ENCODE assay signal across 9 mouse cellular contexts in the genomic region with DNA sequence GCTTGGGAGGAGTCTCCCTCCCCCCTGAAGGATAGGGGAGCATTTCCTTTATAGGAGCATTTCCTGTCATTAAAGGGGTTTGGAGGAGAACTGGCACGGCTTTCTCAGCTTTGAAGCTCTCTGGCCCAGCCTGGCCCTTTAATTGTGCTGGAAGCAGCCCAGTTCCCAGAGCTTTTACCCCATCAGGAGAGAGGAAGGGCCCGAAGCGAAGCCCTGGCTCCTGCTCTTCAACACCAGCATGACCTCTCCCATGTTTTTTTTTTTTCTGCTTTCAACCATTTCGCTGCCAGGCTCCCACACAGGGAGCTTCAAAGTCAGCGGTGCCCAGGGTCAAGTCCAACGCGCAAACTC. TPM values are rescaled to one million over a fixed set of nuclear protein-coding genes. Genes with fewer than 3 reads are reported as not detected.
DNase-seq lines count a peak whose midpoint lies in the region; ATAC-seq and TF ChIP-seq lines count a peak whose summit lies in the region.
"Had no signal": no experiment of that assay in that cellular context is flagged by ENCODE, and none has a peak within 500 bp of the region (broad histone marks: within the 10 kb centered on the region; RNA-seq: fewer than 3 reads in every experiment).

No protein-coding gene starts in this region.

- H3K4me2 ChIP-seq in heart, embryonic 14.5 days (ENCODE audit: low read length), result no peak overlapping the region
- H3K4me2 ChIP-seq in heart, embryonic 11.5 days, result no peak overlapping the region
- peak overlapping the region; percentile 35; the same call in 1 of the 2 replicates for H3K4me2 ChIP-seq in intestine, embryonic 15.5 days (replicated peaks)
- H3K4me2 ChIP-seq in lung, embryonic 14.5 days, result peak overlapping the region; percentile 47
- H3K4me2 ChIP-seq: embryonic facial prominence, embryonic 12.5 days had no signal

- no peak for ATAC-seq in heart, embryonic 14.5 days (ENCODE audit: insufficient number of reproducible peaks, insufficient read depth, low FRiP score, low read depth)
- ATAC-seq in heart, embryonic 11.5 days (replicated peaks; ENCODE audit: insufficient number of reproducible peaks, low FRiP score, low TSS enrichment), result no peak
- no peak for ATAC-seq in intestine, embryonic 15.5 days
- ATAC-seq in lung, embryonic 14.5 days (ENCODE audit: insufficient read depth), result peak; percentile 41

- peak overlapping the region; percentile 11; the same call in 1 of the 2 replicates for H3K9ac ChIP-seq in heart, embryonic 14.5 days (ENCODE audit: low read length)
- H3K9ac ChIP-seq in heart, embryonic 11.5 days (ENCODE audit: low read depth, low read length), result no peak overlapping the region
- H3K9ac ChIP-seq in intestine, embryonic 15.5 days, result no peak overlapping the region
- no peak overlapping the region for H3K9ac ChIP-seq in lung, embryonic 14.5 days
- H3K9ac ChIP-seq: embryonic facial prominence, embryonic 12.5 days had no signal

- H3K27me3 ChIP-seq in heart, embryonic 14.5 days (ENCODE audit: control insufficient read depth, insufficient read depth, low read length), result peaks cover 19% of the 10 kb centered on the region
- peaks cover 10% of the 10 kb centered on the region for H3K27me3 ChIP-seq in heart, embryonic 11.5 days (ENCODE audit: control insufficient read depth, insufficient read depth, low read length)
- peaks cover 8% of the 10 kb centered on the region; the same call in 1 of the 2 replicates for H3K27me3 ChIP-seq in intestine, embryonic 15.5 days (replicated peaks)
- H3K27me3 ChIP-seq in lung, embryonic 14.5 days (ENCODE audit: insufficient read depth, low read length), result peaks cover 4% of the 10 kb centered on the region

- no peak for TF ChIP-seq POLR2A in brain, embryonic 14.5 days (IDR thresholded peaks at IDR 0.05; ENCODE audit: borderline replicate concordance, extremely low read depth, insufficient read depth, insufficient read length, poor library complexity, severe bottlenecking)

- H3K4me3 ChIP-seq in heart, embryonic 14.5 days (ENCODE audit: control insufficient read depth in 1 of 2, insufficient read depth in 1 of 2, low read depth in 1 of 2, low read length in 2 of 2), result no peak overlapping the region
- H3K4me3 ChIP-seq in heart, embryonic 11.5 days (ENCODE audit: low read depth, low read length), result no peak overlapping the region
- no peak overlapping the region for H3K4me3 ChIP-seq in intestine, embryonic 15.5 days (replicated peaks)
- 0 out of 2 replicates have a peak overlapping the region, but pooled peaks have one; percentile 9 for H3K4me3 ChIP-seq in lung, embryonic 14.5 days (ENCODE audit: low read depth, low read length)
- H3K4me3 ChIP-seq: embryonic facial prominence, embryonic 12.5 days had no signal

- H3K9me3 ChIP-seq in heart, embryonic 14.5 days (ENCODE audit: control insufficient read depth, low read length), result no peaks in the 10 kb centered on the region
- no peaks in the 10 kb centered on the region for H3K9me3 ChIP-seq in heart, embryonic 11.5 days (replicated peaks; ENCODE audit: control insufficient read depth, low read length)
- H3K9me3 ChIP-seq in intestine, embryonic 15.5 days, result no peaks in the 10 kb centered on the region
- H3K9me3 ChIP-seq in lung, embryonic 14.5 days (ENCODE audit: low read depth, low read length), result no peaks in the 10 kb centered on the region
- H3K9me3 ChIP-seq: embryonic facial prominence, embryonic 12.5 days had no signal

- 52% methylated on average over 7 of the region's 7 CpGs for WGBS in heart, embryonic 14.5 days
- 53% methylated on average over 7 of the region's 7 CpGs for WGBS in heart, embryonic 11.5 days (ENCODE audit: insufficient replicate concordance)
- WGBS in intestine, embryonic 15.5 days, result 40% methylated on average over 7 of the region's 7 CpGs
- 23% methylated on average over 7 of the region's 7 CpGs for WGBS in lung, embryonic 14.5 days

- DNase-seq in brain, embryonic 14.5 days (ENCODE audit: low read depth), result peak; percentile 72
- DNase-seq in lung, embryonic 14.5 days, result peak; percentile 80
- no peak for DNase-seq in testis, postnatal 10 days (ENCODE audit: low spot score)
- no peak for DNase-seq in gastrocnemius, adult 18-20 months (ENCODE audit: low spot score)
- no peak for DNase-seq in right cerebral cortex, postnatal 36 days (ENCODE audit: low spot score in 2 of 2)

- TF ChIP-seq CTCF in brain, embryonic 14.5 days (IDR thresholded peaks at IDR 0.05; ENCODE audit: borderline replicate concordance, extremely low read depth, insufficient read depth, insufficient read length), result no peak
- no peak for TF ChIP-seq CTCF in lung, embryonic 14.5 days (IDR thresholded peaks at IDR 0.05; ENCODE audit: low read depth)

- H3K4me1 ChIP-seq in heart, embryonic 14.5 days (ENCODE audit: control insufficient read depth in 2 of 2, insufficient read depth in 2 of 2, low read length in 2 of 2), result peaks cover 0 to 7% of the 10 kb centered on the region in 2 experiments; a peak in 3 of 4 replicates
- no peaks in the 10 kb centered on the region for H3K4me1 ChIP-seq in heart, embryonic 11.5 days (ENCODE audit: control insufficient read depth, insufficient read depth, low read length)
- H3K4me1 ChIP-seq in intestine, embryonic 15.5 days (replicated peaks), result peaks cover 41% of the 10 kb centered on the region
- peaks cover 38% of the 10 kb centered on the region for H3K4me1 ChIP-seq in lung, embryonic 14.5 days (ENCODE audit: insufficient read depth)

- no peaks in the 10 kb centered on the region for H3K36me3 ChIP-seq in heart, embryonic 14.5 days (ENCODE audit: control insufficient read depth, insufficient read depth, low read length)
- no peaks in the 10 kb centered on the region for H3K36me3 ChIP-seq in heart, embryonic 11.5 days (ENCODE audit: control insufficient read depth, insufficient read depth, low read length)
- no peaks in the 10 kb centered on the region for H3K36me3 ChIP-seq in intestine, embryonic 15.5 days
- no peaks in the 10 kb centered on the region for H3K36me3 ChIP-seq in lung, embryonic 14.5 days (ENCODE audit: insufficient read depth)
- H3K36me3 ChIP-seq: embryonic facial prominence, embryonic 12.5 days had no signal

- H3K27ac ChIP-seq in heart, embryonic 14.5 days (replicated peaks in 1 of 2; ENCODE audit: control insufficient read depth in 1 of 2, insufficient read depth in 1 of 2, low read depth in 2 of 2, low read length in 2 of 2), result no peak overlapping the region
- H3K27ac ChIP-seq in heart, embryonic 11.5 days (ENCODE audit: low read depth, low read length), result no peak overlapping the region
- H3K27ac ChIP-seq in intestine, embryonic 15.5 days, result peak overlapping the region; percentile 66
- peak overlapping the region; percentile 80 for H3K27ac ChIP-seq in lung, embryonic 14.5 days (ENCODE audit: low read depth)
- H3K27ac ChIP-seq: embryonic facial prominence, embryonic 12.5 days had no signal

RNA-seq across cellular contexts. Expression of gene Afap1l2, which starts 4.6 kb away (rescaled TPM):
- 0.84 and 0.88 TPM in 2 replicates for polyA plus RNA-seq in heart, embryonic 14.5 days (2014; fragmentation: Nextera tagmentation; extraction: Ambion mirVana)
- polyA plus RNA-seq in heart, embryonic 11.5 days (2014; fragmentation: Nextera tagmentation; extraction: Ambion mirVana), result 1.3 and 1.5 TPM in 2 replicates
- 3.6 and 7.8 TPM in 2 replicates for polyA plus RNA-seq in brain, embryonic 14.5 days (2012; rRNA removed)
- 18.3 and 18.4 TPM in 2 replicates for polyA plus RNA-seq in intestine, embryonic 15.5 days (2015; fragmentation: Nextera tagmentation; extraction: Ambion mirVana)
- 23.3 and 24.2 TPM in 2 replicates for polyA plus RNA-seq in lung, embryonic 14.5 days (2014; fragmentation: Nextera tagmentation; extraction: Ambion mirVana)
- 1 to 10 TPM; 1.2 to 1.9 TPM for total RNA-seq in gastrocnemius, adult 18-20 months (2021)

Comparison
In these comparisons a context has a peak if more than half of its experiments do, and no peak if none do; other contexts are left out.
1. H3K27ac ChIP-seq: peak in intestine, embryonic 15.5 days (single experiment) and lung, embryonic 14.5 days (single experiment); none in heart, embryonic 14.5 days (0 of 2) and heart, embryonic 11.5 days (single experiment).
2. H3K4me2 ChIP-seq: peak in intestine, embryonic 15.5 days (single experiment) and lung, embryonic 14.5 days (single experiment); none in heart, embryonic 14.5 days (single experiment) and heart, embryonic 11.5 days (single experiment).
3. DNase-seq: peak in brain, embryonic 14.5 days (single experiment) and lung, embryonic 14.5 days (single experiment); none in testis, postnatal 10 days (single experiment), gastrocnemius, adult 18-20 months (single experiment) and right cerebral cortex, postnatal 36 days (0 of 2).